Mouse (Mus musculus) kidney, postnatal 10 days (tissue): ENCODE data around the gene Ampd1.

ENCODE experiments used
- DNase-seq: peaks from one replicate; pipeline ENCODE4 v3.0.0; 2021; ENCODE audit warnings: mixed read lengths

Gene Ampd1

DNA sequence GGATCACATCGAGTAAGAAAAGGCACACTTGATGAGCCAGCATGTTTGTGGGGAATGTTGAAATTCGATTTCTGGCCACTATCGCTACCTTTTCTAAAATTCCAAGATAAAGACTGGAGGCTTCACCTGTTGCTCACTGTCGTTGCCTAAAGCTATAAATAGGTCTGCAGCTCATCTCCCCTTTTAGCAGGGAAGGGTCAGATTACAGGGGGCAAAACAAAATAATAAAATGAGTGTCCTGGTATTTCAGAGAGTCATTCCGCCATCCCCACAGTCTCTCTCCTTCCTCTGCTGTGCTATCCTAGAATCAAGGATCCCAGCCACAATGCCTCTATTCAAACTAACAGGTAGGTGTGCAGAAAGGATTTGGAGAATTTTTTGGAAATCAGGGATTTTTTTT, at the start of gene Ampd1:
TSS of gene Ampd1 (plus strand) at position 244 of the 400 bp plus-strand sequence.
- no peak for DNase-seq

- no peak for DNase-seq
Observed at GRCm38 (mm10) chr3:103026174-103026573, 47.6 kb upstream of the Ampd1 start.

DNA sequence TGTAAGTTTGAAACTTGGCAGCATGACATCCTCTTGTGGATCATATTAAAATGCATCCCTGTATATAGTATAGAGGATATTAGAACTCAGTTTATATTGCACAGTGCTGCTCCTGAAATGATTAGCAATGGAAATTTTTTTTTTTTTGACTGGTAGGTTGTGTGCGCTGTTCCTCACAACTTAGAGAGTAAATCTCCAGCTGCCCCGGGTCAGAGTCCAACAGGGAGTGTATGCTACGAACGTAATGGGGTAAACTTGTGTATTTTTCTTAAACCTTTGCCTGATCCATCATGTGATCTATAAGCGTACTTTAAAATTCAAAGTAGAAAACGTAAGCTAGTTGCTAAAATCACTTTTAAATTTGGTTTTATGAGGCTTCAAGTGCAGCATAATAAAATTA, 33.5 kb upstream of the Ampd1 start:
- DNase-seq: no peak

DNA sequence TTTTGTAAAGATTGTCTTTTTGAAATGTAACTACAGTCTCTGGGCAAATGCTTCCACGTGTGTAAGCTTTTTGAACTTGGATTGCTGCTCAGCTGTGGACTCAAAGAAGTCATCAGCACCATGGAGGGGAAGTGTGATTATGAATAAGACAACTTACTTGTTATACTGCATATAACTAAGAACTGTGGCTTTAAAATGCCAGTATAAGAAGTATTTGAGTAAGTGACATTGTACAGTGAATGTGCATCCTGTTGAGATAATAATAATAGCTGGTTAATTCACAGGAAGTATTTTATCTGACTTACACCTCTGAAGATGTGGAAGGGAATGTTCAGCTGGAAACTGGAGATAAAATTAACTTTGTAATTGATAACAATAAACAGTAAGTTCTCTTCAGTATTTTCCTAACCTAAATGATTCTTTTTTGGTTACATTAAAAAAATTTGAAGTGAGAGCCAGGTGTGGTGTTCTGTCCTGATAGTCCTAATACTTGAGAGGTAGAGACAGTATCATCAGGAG, 32.9 kb upstream of the Ampd1 start:
- no peak for DNase-seq

GRCm38 (mm10) chr3:103056016-103056595, 17.7 kb upstream of the Ampd1 start:
- DNase-seq: no peak

DNA sequence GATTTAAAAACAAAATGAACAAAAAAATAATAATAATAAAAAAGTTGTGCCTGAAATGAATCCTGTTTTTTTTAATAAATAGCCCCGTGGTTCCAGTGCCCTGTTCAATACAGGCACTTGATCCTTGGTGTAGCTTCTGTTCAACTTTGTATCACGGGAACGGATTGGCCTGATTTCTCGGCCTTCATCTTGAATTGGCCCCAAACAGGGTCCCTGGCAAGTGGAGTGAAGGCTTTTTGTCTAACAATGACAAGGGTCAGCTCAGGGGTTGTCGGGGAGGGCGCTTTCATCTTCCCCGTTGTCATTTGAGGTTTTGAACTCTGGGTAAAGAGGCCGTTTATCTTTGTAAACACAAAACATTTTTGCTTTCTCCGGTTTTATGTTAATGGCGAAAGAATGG, 16.1 kb upstream of the Ampd1 start:
- DNase-seq: no peak

DNA sequence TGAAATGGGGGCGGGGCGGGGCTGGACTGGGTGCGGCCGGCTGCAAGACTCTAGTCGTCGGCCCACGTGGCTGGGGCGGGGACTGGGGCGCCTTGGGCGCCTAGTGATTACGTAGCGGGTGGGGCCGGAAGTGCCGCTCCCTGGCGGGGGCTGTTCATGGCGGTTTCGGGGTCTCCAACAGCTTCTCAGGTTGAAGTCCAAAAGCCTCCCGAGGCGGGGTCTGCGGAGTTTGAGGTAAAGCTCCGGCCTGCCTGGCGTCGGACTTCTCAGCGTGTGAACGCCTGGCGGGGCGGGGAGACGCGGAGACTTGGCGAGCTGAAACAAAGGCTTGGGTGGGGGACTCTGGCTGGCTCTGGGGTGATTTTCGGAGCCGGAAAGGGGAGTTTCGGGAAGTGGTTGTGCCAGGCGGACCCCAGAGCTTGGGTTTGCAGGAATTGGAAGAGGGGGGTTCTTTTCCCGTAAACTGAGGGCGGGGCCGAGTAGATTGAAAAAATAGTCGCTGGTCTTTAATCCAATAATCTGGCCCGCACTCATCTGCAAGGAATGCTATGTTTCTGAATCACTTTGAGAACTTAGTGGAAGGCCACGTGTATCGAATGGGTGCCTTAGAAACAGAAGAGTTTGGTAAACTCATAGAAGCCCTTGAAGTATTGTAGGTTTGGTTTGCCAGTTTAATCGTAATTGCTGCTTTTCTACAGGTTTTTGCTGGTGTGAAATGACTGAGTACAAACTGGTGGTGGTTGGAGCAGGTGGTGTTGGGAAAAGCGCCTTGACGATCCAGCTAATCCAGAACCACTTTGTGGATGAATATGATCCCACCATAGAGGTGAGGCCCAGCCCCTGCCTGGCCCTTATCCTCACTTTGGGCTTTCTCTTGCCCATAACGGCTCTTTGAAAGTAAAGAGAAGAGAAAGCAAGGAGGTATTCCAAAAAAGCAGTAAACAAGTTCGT, 15.3 kb upstream of the Ampd1 start, which contains the start of gene Nras:
TSS of gene Nras (plus strand) at position 79 of the 951 bp plus-strand sequence.
- DNase-seq: peak; percentile 98

DNA sequence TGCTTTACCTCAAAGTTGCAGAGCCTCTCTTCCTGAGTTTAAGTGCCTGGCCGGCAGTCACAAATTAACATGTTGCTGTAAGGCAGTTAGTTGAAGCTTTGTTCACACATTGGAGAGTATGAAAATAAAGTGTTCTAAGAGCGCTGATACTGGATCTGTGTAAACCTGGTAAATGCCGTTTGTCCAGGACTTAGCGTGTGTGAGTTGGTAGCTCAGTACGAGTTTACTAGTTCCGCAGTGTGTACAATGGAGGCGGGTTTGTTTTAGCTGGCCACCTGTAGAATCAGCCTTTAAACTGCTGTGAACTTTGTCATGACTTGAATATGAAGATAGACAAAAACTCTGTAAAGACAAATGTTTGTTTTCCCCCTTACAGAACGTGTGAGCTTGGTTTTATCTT, 6.9 kb upstream of the Ampd1 start:
- DNase-seq: no peak

- DNase-seq: no peak
Observed at GRCm38 (mm10) chr3:103068971-103069370, 4.8 kb upstream of the Ampd1 start.

GRCm38 (mm10) chr3:103075871-103076270, 2.1 kb downstream of the Ampd1 start:
- DNase-seq: no peak

DNA sequence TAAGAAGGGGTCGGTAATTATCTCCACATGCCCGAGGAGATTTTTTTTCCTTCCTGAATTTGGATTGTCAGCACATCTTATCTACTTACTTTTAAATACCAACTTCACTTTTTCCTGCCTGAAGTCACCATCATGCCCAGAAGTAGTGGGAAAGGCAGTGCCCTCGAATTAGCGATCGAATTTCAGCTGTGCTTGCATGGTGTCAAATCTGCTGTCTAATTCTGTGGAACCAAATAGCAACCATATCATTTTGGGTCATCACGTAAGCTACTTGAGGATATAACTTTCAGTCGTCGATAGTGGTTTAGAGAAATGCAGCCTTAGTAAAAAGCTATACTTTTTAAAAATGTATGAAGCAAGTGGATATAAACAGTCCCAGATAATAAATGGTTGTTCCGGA, 2.7 kb downstream of the Ampd1 start:
- no peak for DNase-seq

- DNase-seq: no peak
Observed at GRCm38 (mm10) chr3:103079301-103079700, 5.5 kb downstream of the Ampd1 start.

GRCm38 (mm10) chr3:103081051-103081450, 7.2 kb downstream of the Ampd1 start:
- no peak for DNase-seq

DNA sequence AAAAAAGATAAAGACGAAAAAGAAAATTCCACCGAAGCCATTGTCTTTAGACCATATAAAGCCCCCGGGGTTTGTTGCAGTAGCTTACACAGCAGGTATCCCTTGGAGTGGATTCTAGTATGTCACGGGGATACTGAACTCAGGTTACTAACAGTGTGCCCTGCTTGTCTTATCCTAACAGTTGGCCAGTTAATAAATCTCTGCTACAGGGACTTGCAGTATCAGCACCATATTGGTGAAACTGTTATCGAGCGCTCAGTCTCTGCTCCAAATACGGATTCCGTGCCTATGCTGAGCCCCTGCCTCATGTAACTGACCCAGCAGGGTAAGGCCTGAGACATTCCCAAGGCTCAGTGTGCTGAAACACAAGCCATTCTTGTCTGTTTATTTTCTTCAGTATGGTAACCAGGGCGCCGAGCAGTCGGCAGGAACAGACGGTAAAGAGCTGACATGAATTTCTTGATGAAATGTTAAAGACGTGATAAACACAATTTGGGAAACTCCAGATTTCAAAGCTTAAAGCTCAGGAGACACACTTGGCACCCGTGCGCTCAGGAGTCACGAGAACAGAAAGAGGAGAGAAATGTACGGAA, 8.1 kb downstream of the Ampd1 start:
- DNase-seq: no peak

GRCm38 (mm10) chr3:103082761-103083160, 8.9 kb downstream of the Ampd1 start:
- DNase-seq: no peak

GRCm38 (mm10) chr3:103085986-103086385, 12.2 kb downstream of the Ampd1 start:
- DNase-seq: no peak

DNA sequence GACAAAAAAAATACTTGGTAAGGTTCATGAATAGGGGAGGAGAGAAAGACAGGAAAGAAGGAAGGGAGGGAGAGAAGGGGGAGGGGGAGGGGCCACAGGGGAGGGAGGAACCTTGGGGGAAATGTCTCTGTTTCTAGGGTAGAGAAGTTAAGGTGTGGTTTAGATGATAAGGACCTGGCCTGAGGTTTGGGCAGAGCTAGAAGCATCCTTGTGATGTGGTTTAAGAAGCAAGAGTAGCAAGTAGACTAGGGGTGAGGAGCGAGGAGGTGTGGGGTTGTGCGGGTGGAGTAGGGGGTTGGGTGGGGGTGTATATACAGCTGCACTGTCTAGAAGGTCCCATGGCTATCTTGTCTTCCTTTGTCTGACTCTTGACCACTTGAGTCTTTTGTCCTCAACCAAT, 17.9 kb downstream of the Ampd1 start:
- DNase-seq: no peak

- no peak for DNase-seq
Observed at GRCm38 (mm10) chr3:103098662-103099061, 24.8 kb downstream of the Ampd1 start.

DNA sequence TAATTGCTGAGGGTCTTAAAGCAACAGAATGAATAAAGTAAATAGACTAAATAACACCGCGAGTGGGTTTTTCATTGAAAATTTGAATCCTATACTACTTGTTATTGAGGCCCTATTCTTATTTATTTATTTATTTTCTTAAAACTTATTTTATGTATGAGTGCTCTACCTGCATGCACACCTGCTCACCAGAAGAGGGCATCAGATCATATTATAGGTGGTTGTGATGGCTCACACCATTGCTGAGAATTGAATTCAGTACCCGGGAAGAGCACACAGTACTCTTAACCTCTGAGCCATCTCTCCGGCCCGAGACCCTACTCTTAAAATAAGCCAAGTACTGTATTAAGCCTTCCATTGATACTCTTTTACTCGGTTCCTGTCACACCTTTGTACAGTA, 25.9 kb downstream of the Ampd1 start:
- no peak for DNase-seq

- no peak for DNase-seq
Observed at GRCm38 (mm10) chr3:103100735-103101134, 26.9 kb downstream of the Ampd1 start.

GRCm38 (mm10) chr3:103101194-103101593, 27.4 kb downstream of the Ampd1 start:
- no peak for DNase-seq

DNA sequence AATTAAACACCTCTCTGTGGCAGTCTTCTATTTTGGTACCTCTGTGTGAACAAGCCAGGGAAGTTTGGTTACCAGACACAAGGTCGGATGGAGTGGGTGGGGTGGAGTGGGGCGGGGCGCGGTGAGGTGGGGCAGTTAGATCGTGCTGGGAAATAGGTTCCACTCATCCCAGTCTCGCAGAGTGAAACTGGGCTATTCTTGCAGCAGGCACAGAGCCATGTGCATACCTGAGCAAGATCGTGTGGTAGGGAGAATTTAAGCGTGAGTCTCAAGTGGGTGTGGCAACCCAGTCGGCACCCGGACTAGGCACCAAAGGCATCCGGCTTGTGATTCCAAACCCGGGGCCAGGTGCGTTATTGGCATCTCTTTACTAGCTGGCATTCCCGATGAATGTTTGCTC, 28.1 kb downstream of the Ampd1 start:
- no peak for DNase-seq
